Comparison of ENCODE assay signal across 18 mouse cellular contexts in genomic region chrX:110810753-110811506, GRCm38 (mm10). TPM values are rescaled to one million over a fixed set of nuclear protein-coding genes. Genes with fewer than 3 reads are reported as not detected.
DNase-seq lines count a peak whose midpoint lies in the region; ATAC-seq and TF ChIP-seq lines count a peak whose summit lies in the region.
"Had no signal": no experiment of that assay in that cellular context is flagged by ENCODE, and none has a peak within 500 bp of the region (broad histone marks: within the 10 kb centered on the region; RNA-seq: fewer than 3 reads in every experiment).

No protein-coding gene starts in this region.

- TF ChIP-seq RAD21 in MEL (IDR thresholded peaks at IDR 0.05; ENCODE audit: low read depth, low read length) = no peak; the same call in 1 of the 2 replicates

- 27% methylated on average over 5 of the region's 5 CpGs for WGBS in forebrain, embryonic 12.5 days
- 17% methylated on average over 5 of the region's 5 CpGs for WGBS in hindbrain, embryonic 14.5 days
- WGBS in midbrain, embryonic 16.5 days = 26% methylated on average over 5 of the region's 5 CpGs
- 51% methylated on average over 5 of the region's 5 CpGs for WGBS in intestine, embryonic 15.5 days

- H3K9ac ChIP-seq in MEL (ENCODE audit: control insufficient read depth, low read depth, low read length, poor library complexity, severe bottlenecking) = no peak overlapping the region
- no peak overlapping the region for H3K9ac ChIP-seq in forebrain, embryonic 12.5 days
- no peak overlapping the region for H3K9ac ChIP-seq in hindbrain, embryonic 14.5 days
- H3K9ac ChIP-seq in midbrain, embryonic 16.5 days (ENCODE audit: low read depth, low read length) = no peak overlapping the region
- H3K9ac ChIP-seq in intestine, embryonic 15.5 days = no peak overlapping the region
- H3K9ac ChIP-seq: embryonic facial prominence, embryonic 12.5 days; liver, embryonic 12.5 days had no signal

- TF ChIP-seq POLR2A in MEL (IDR thresholded peaks at IDR 0.05; ENCODE audit: control insufficient read depth in 1 of 2, insufficient read depth in 1 of 2, low read depth in 1 of 2, low read length in 2 of 2, poor library complexity in 1 of 2) = no peak

- no peaks in the 10 kb centered on the region for H3K9me3 ChIP-seq in MEL (replicated peaks; ENCODE audit: insufficient read depth, low read length)
- H3K9me3 ChIP-seq in forebrain, embryonic 12.5 days = no peaks in the 10 kb centered on the region
- no peaks in the 10 kb centered on the region for H3K9me3 ChIP-seq in hindbrain, embryonic 14.5 days (ENCODE audit: control insufficient read depth, low read length)
- H3K9me3 ChIP-seq in midbrain, embryonic 16.5 days (replicated peaks; ENCODE audit: control insufficient read depth, low read length, poor library complexity, severe bottlenecking) = no peaks in the 10 kb centered on the region
- H3K9me3 ChIP-seq in intestine, embryonic 15.5 days = no peaks in the 10 kb centered on the region
- H3K9me3 ChIP-seq: embryonic facial prominence, embryonic 12.5 days; liver, embryonic 12.5 days had no signal

- peak; percentile 50 to 73 for TF ChIP-seq EP300 in MEL (IDR thresholded peaks at IDR 0.05; ENCODE audit: low read depth in 1 of 2, low read length in 2 of 2)

- peaks cover 0 to 13% of the 10 kb centered on the region in 2 experiments; a peak in 2 of 4 replicates for H3K36me3 ChIP-seq in MEL (ENCODE audit: control insufficient read depth in 1 of 2, insufficient read depth in 2 of 2, low read length in 2 of 2)
- no peaks in the 10 kb centered on the region for H3K36me3 ChIP-seq in forebrain, embryonic 12.5 days (replicated peaks)
- no peaks in the 10 kb centered on the region for H3K36me3 ChIP-seq in hindbrain, embryonic 14.5 days (replicated peaks; ENCODE audit: control insufficient read depth, insufficient read depth)
- H3K36me3 ChIP-seq in midbrain, embryonic 16.5 days (ENCODE audit: control insufficient read depth, insufficient read depth, low read length) = no peaks in the 10 kb centered on the region
- H3K36me3 ChIP-seq in intestine, embryonic 15.5 days = no peaks in the 10 kb centered on the region
- H3K36me3 ChIP-seq: embryonic facial prominence, embryonic 12.5 days; liver, embryonic 12.5 days had no signal

- H3K79me2 ChIP-seq in MEL (ENCODE audit: control insufficient read depth, insufficient read depth, low read length, poor library complexity) = no peaks in the 10 kb centered on the region

- H3K27me3 ChIP-seq in MEL (ENCODE audit: control insufficient read depth in 1 of 2, insufficient read depth in 2 of 2, low read length in 2 of 2) = no peaks in the 10 kb centered on the region
- no peaks in the 10 kb centered on the region for H3K27me3 ChIP-seq in forebrain, embryonic 12.5 days
- H3K27me3 ChIP-seq in hindbrain, embryonic 14.5 days (ENCODE audit: control insufficient read depth, insufficient read depth, low read length) = no peaks in the 10 kb centered on the region
- H3K27me3 ChIP-seq in midbrain, embryonic 16.5 days (ENCODE audit: control insufficient read depth, insufficient read depth, low read depth, low read length) = no peaks in the 10 kb centered on the region
- H3K27me3 ChIP-seq in intestine, embryonic 15.5 days (replicated peaks) = peaks cover 9% of the 10 kb centered on the region

- DNase-seq in MEL (ENCODE audit: low read depth, low spot score) = peak; percentile 66
- no peak for DNase-seq in hindbrain, embryonic 14.5 days (ENCODE audit: low spot score)
- DNase-seq in cerebellum, adult 11-12 months = no peak
- no peak for DNase-seq in ovary, postnatal 10 days (ENCODE audit: low spot score)
- no peak for DNase-seq in cerebellum, postnatal 25 days
- DNase-seq: cerebellum, adult 9-11 months had no signal

- no peak overlapping the region for H3K27ac ChIP-seq in MEL (ENCODE audit: control insufficient read depth, low read depth, low read length)
- H3K27ac ChIP-seq in forebrain, embryonic 12.5 days = peak overlapping the region; percentile 78
- peak overlapping the region; percentile 80 for H3K27ac ChIP-seq in hindbrain, embryonic 14.5 days
- peak overlapping the region; percentile 81 for H3K27ac ChIP-seq in midbrain, embryonic 16.5 days (ENCODE audit: low read length)
- H3K27ac ChIP-seq in intestine, embryonic 15.5 days = no peak overlapping the region
- H3K27ac ChIP-seq: embryonic facial prominence, embryonic 12.5 days; liver, embryonic 12.5 days had no signal

- peaks cover 7 to 9% of the 10 kb centered on the region in 2 experiments for H3K4me1 ChIP-seq in MEL (ENCODE audit: control insufficient read depth in 1 of 2, insufficient read depth in 2 of 2, low read length in 2 of 2)
- peaks cover 2% of the 10 kb centered on the region; the same call in 1 of the 2 replicates for H3K4me1 ChIP-seq in forebrain, embryonic 12.5 days
- no peaks in the 10 kb centered on the region; the same call in 1 of the 2 replicates for H3K4me1 ChIP-seq in hindbrain, embryonic 14.5 days (replicated peaks; ENCODE audit: control insufficient read depth, insufficient read depth, low read length)
- no peaks in the 10 kb centered on the region for H3K4me1 ChIP-seq in midbrain, embryonic 16.5 days (ENCODE audit: control insufficient read depth, insufficient read depth, low read length)
- H3K4me1 ChIP-seq in intestine, embryonic 15.5 days (replicated peaks) = no peaks in the 10 kb centered on the region
- H3K4me1 ChIP-seq: embryonic facial prominence, embryonic 12.5 days; liver, embryonic 12.5 days had no signal

- peak overlapping the region; percentile 38 for H3K4me2 ChIP-seq in forebrain, embryonic 12.5 days
- peak overlapping the region; percentile 54 for H3K4me2 ChIP-seq in hindbrain, embryonic 14.5 days (replicated peaks)
- H3K4me2 ChIP-seq in midbrain, embryonic 16.5 days (ENCODE audit: low read length) = peak overlapping the region; percentile 50
- H3K4me2 ChIP-seq in intestine, embryonic 15.5 days (replicated peaks) = no peak overlapping the region
- H3K4me2 ChIP-seq: embryonic facial prominence, embryonic 12.5 days; liver, embryonic 12.5 days had no signal

- TF ChIP-seq CTCF in MEL (IDR thresholded peaks at IDR 0.05 in 2 of 3, conservative IDR thresholded peaks at IDR 0.05 in 1 of 3; ENCODE audit: control insufficient read depth in 1 of 3, insufficient read depth in 1 of 3, low read depth in 2 of 3, low read length in 3 of 3, poor library complexity in 1 of 3, severe bottlenecking in 1 of 3) = no peak

- no peak overlapping the region for H3K4me3 ChIP-seq in MEL (ENCODE audit: control insufficient read depth in 1 of 2, insufficient read depth in 1 of 2, low read depth in 2 of 2, low read length in 2 of 2)
- peak overlapping the region; percentile 11 for H3K4me3 ChIP-seq in forebrain, embryonic 12.5 days (replicated peaks)
- peak overlapping the region; percentile 62 for H3K4me3 ChIP-seq in hindbrain, embryonic 14.5 days (replicated peaks; ENCODE audit: low read length)
- peak overlapping the region; percentile 31 for H3K4me3 ChIP-seq in midbrain, embryonic 16.5 days (ENCODE audit: low read depth, low read length)
- H3K4me3 ChIP-seq in intestine, embryonic 15.5 days (replicated peaks) = no peak overlapping the region
- H3K4me3 ChIP-seq: embryonic facial prominence, embryonic 12.5 days; liver, embryonic 12.5 days; megakaryocyte, embryonic 14.5 days had no signal

- peak; percentile 39 for ATAC-seq in forebrain, embryonic 12.5 days (ENCODE audit: low FRiP score)
- peak; percentile 31; the same call in 1 of the 2 replicates for ATAC-seq in hindbrain, embryonic 14.5 days (ENCODE audit: low FRiP score)
- ATAC-seq in midbrain, embryonic 16.5 days = no peak
- no peak for ATAC-seq in intestine, embryonic 15.5 days
- ATAC-seq: inflammation-experienced regulatory T-cells, adult 6 months; liver, embryonic 12.5 days had no signal

TF ChIP-seq in MEL, 35 proteins besides CTCF, POLR2A, EP300 and RAD21:
- TF ChIP-seq NELFE (IDR thresholded peaks at IDR 0.05; ENCODE audit: low read depth, low read length) (no peak), JUND (IDR thresholded peaks at IDR 0.05; ENCODE audit: low read depth, low read length) (no peak), MYC (IDR thresholded peaks at IDR 0.05; ENCODE audit: low read depth, low read length) (no peak), GATA1 (IDR thresholded peaks at IDR 0.05; ENCODE audit: low read depth, low read length) (peak; percentile 67), RCOR1 (IDR thresholded peaks at IDR 0.05; ENCODE audit: low read depth, low read length) (no peak; the same call in 1 of the 2 replicates), UBTF (IDR thresholded peaks at IDR 0.05; ENCODE audit: borderline replicate concordance, insufficient read depth, low read depth, low read length) (no peak), ETS1 (IDR thresholded peaks at IDR 0.05; ENCODE audit: low read depth, low read length) (0 out of 2 replicates have a peak, but pooled peaks have one; percentile 15), TCF12 (IDR thresholded peaks at IDR 0.05; ENCODE audit: low read depth, low read length) (peak; percentile 42; the same call in 1 of the 2 replicates), ZC3H11A (IDR thresholded peaks at IDR 0.05; ENCODE audit: low read depth, low read length) (0 out of 2 replicates have a peak, but pooled peaks have one; percentile 13), SMC3 (IDR thresholded peaks at IDR 0.05; ENCODE audit: low read depth, low read length) (peak; percentile 26; the same call in 1 of the 2 replicates), USF1 (IDR thresholded peaks at IDR 0.05; ENCODE audit: low read depth, low read length) (no peak)

RNA-seq across cellular contexts. Expression of gene Pou3f4, which starts 3.1 kb away (rescaled TPM):
- total RNA-seq in MEL (2012; rRNA removed) = not detected in 2 replicates
- not detected for polyA plus RNA-seq in MEL (2012; ENCODE audit: insufficient read depth in 1 of 2, insufficient read length in 2 of 2, low read depth in 1 of 2, low replicate concordance in 2 of 2, missing spikeins in 1 of 2)
- 14.2 and 16.5 TPM in 2 replicates for polyA plus RNA-seq in forebrain, embryonic 12.5 days (2016; fragmentation: Nextera tagmentation; extraction: Ambion mirVana)
- 7.5 and 7.6 TPM in 2 replicates for polyA plus RNA-seq in hindbrain, embryonic 14.5 days (2014; fragmentation: Nextera tagmentation; extraction: Ambion mirVana)
- 18.3 and 18.7 TPM in 2 replicates for polyA plus RNA-seq in midbrain, embryonic 16.5 days (2015; fragmentation: Nextera tagmentation; extraction: Ambion mirVana)
- polyA plus RNA-seq in intestine, embryonic 15.5 days (2015; fragmentation: Nextera tagmentation; extraction: Ambion mirVana) = 0.27 and 0.28 TPM in 2 replicates
- total RNA-seq: adrenal gland, adult 18-20 months; neutrophil, adult 5-6 weeks had no signal
- polyA plus RNA-seq: inflammation-experienced regulatory T-cells, adult 6 months; kidney, embryonic 16.5 days; liver, embryonic 12.5 days; lung, embryonic 16.5 days; thymus, postnatal 0 days had no signal

Comparison
In these comparisons a context has a peak if more than half of its experiments do, and no peak if none do; other contexts are left out.
1. H3K27ac ChIP-seq: peak in forebrain, embryonic 12.5 days (single experiment), hindbrain, embryonic 14.5 days (single experiment) and midbrain, embryonic 16.5 days (single experiment); none in MEL (single experiment) and intestine, embryonic 15.5 days (single experiment).
2. H3K4me3 ChIP-seq: peak in forebrain, embryonic 12.5 days (single experiment), hindbrain, embryonic 14.5 days (single experiment) and midbrain, embryonic 16.5 days (single experiment); none in MEL (0 of 2) and intestine, embryonic 15.5 days (single experiment).
3. ATAC-seq: peak in forebrain, embryonic 12.5 days (single experiment) and hindbrain, embryonic 14.5 days (single experiment); none in midbrain, embryonic 16.5 days (single experiment) and intestine, embryonic 15.5 days (single experiment).